Comparison of ENCODE assay signal across 9 mouse cellular contexts in genomic region chr5:138995721-138996311, GRCm38 (mm10). TPM values are rescaled to one million over a fixed set of nuclear protein-coding genes. Genes with fewer than 3 reads are reported as not detected.
A peak's percentile ranks its signal among the peaks of the same experiment; 100 is the strongest.
DNase-seq lines count a peak whose midpoint lies in the region; ATAC-seq and TF ChIP-seq lines count a peak whose summit lies in the region.
"Had no signal": no experiment of that assay in that cellular context is flagged by ENCODE, and none has a peak within 500 bp of the region (broad histone marks: within the 10 kb centered on the region; RNA-seq: fewer than 3 reads in every experiment).

No protein-coding gene starts in this region.

- 0 out of 2 replicates have a peak, but pooled peaks cover 5% of the 10 kb centered on the region for H3K4me1 ChIP-seq in thymus, adult 2 months (replicated peaks; ENCODE audit: control insufficient read depth, insufficient read depth, low read length)
- H3K4me1 ChIP-seq in forebrain, embryonic 10.5 days = peaks cover 85% of the 10 kb centered on the region
- H3K4me1 ChIP-seq in heart, embryonic 12.5 days (replicated peaks) = peaks cover 67% of the 10 kb centered on the region
- peaks cover 78% of the 10 kb centered on the region for H3K4me1 ChIP-seq in kidney, embryonic 15.5 days
- H3K4me1 ChIP-seq in midbrain, postnatal 0 days (ENCODE audit: insufficient read depth, low read length) = peaks cover 17% of the 10 kb centered on the region

- WGBS in thymus, adult 2 months = under 1% methylated on average over 51 of the region's 52 CpGs
- under 1% methylated on average over 50 of the region's 52 CpGs for WGBS in forebrain, embryonic 10.5 days
- under 1% methylated on average over 51 of the region's 52 CpGs for WGBS in heart, embryonic 12.5 days
- under 1% methylated on average over 45 of the region's 52 CpGs for WGBS in kidney, embryonic 15.5 days
- WGBS in midbrain, postnatal 0 days = under 1% methylated on average over 34 of the region's 52 CpGs

- H3K9me3 ChIP-seq in forebrain, embryonic 10.5 days = no peaks in the 10 kb centered on the region; the same call in 1 of the 2 replicates
- peaks cover 5% of the 10 kb centered on the region; the same call in 1 of the 2 replicates for H3K9me3 ChIP-seq in heart, embryonic 12.5 days (replicated peaks)
- H3K9me3 ChIP-seq in kidney, embryonic 15.5 days (replicated peaks) = no peaks in the 10 kb centered on the region
- H3K9me3 ChIP-seq in midbrain, postnatal 0 days (ENCODE audit: low read length) = no peaks in the 10 kb centered on the region

- TF ChIP-seq POLR2A in thymus, adult 2 months (IDR thresholded peaks at IDR 0.05; ENCODE audit: control insufficient read depth, extremely low read depth, insufficient read depth, low read length, poor library complexity) = no peak

- peak; percentile 11 for DNase-seq in thymus, adult 2 months
- DNase-seq in thymus, postnatal 10 days (ENCODE audit: low spot score in 2 of 2) = no peak
- peak; percentile 73 for DNase-seq in forebrain, embryonic 10.5 days (ENCODE audit: extremely low spot score, low spot score)
- DNase-seq in liver = peak; percentile 34
- DNase-seq in midbrain, postnatal 0 days (ENCODE audit: low spot score) = peak; percentile 78
- peak; percentile 15 for DNase-seq in thymus, postnatal 0 days (ENCODE audit: low spot score)

- H3K9ac ChIP-seq in heart, embryonic 12.5 days = peak overlapping the region; percentile 94
- H3K9ac ChIP-seq in kidney, embryonic 15.5 days = peak overlapping the region; percentile 79
- H3K9ac ChIP-seq in midbrain, postnatal 0 days (replicated peaks; ENCODE audit: low read length, poor library complexity, severe bottlenecking) = peak overlapping the region; percentile 88

- no peak for TF ChIP-seq CTCF in thymus, adult 2 months (IDR thresholded peaks at IDR 0.05; ENCODE audit: borderline replicate concordance, control insufficient read depth, extremely low read depth, insufficient read depth, low read length, poor library complexity)
- TF ChIP-seq CTCF in midbrain, postnatal 0 days (IDR thresholded peaks at IDR 0.05) = peak; percentile 38

- no peak overlapping the region for H3K27ac ChIP-seq in thymus, adult 2 months (ENCODE audit: control insufficient read depth, insufficient read depth, low read length)
- peak overlapping the region; percentile 84 for H3K27ac ChIP-seq in forebrain, embryonic 10.5 days
- H3K27ac ChIP-seq in heart, embryonic 12.5 days (ENCODE audit: poor library complexity, severe bottlenecking) = peak overlapping the region; percentile 96
- H3K27ac ChIP-seq in kidney, embryonic 15.5 days = peak overlapping the region; percentile 96
- peak overlapping the region; percentile 84 for H3K27ac ChIP-seq in midbrain, postnatal 0 days (ENCODE audit: low read depth, low read length)

- H3K27me3 ChIP-seq in thymus, adult 2 months (ENCODE audit: control insufficient read depth, insufficient read depth, low read length) = peaks cover 39% of the 10 kb centered on the region
- H3K27me3 ChIP-seq in forebrain, embryonic 10.5 days (ENCODE audit: poor library complexity, severe bottlenecking) = peaks cover 98% of the 10 kb centered on the region
- peaks cover 50% of the 10 kb centered on the region for H3K27me3 ChIP-seq in heart, embryonic 12.5 days (replicated peaks)
- peaks cover 81% of the 10 kb centered on the region for H3K27me3 ChIP-seq in kidney, embryonic 15.5 days
- peaks cover 40% of the 10 kb centered on the region for H3K27me3 ChIP-seq in midbrain, postnatal 0 days (ENCODE audit: insufficient read depth, low read length)

- H3K36me3 ChIP-seq in thymus, adult 2 months (ENCODE audit: control insufficient read depth, insufficient read depth, low read length) = no peaks in the 10 kb centered on the region
- H3K36me3 ChIP-seq in forebrain, embryonic 10.5 days (replicated peaks) = no peaks in the 10 kb centered on the region
- H3K36me3 ChIP-seq in heart, embryonic 12.5 days = no peaks in the 10 kb centered on the region
- H3K36me3 ChIP-seq in kidney, embryonic 15.5 days = 0 out of 2 replicates have a peak, but pooled peaks cover 3% of the 10 kb centered on the region
- H3K36me3 ChIP-seq in midbrain, postnatal 0 days (ENCODE audit: insufficient read depth, low read length) = peaks cover 5% of the 10 kb centered on the region

- peak overlapping the region; percentile 84 for H3K4me2 ChIP-seq in heart, embryonic 12.5 days
- H3K4me2 ChIP-seq in kidney, embryonic 15.5 days = peak overlapping the region; percentile 96
- peak overlapping the region; percentile 96 for H3K4me2 ChIP-seq in midbrain, postnatal 0 days (ENCODE audit: low read depth, low read length, poor library complexity, severe bottlenecking)

- peak overlapping the region; percentile 8 for H3K4me3 ChIP-seq in thymus, adult 2 months (ENCODE audit: control insufficient read depth, insufficient read depth, low read length)
- H3K4me3 ChIP-seq in forebrain, embryonic 10.5 days = peak overlapping the region; percentile 75
- H3K4me3 ChIP-seq in heart, embryonic 12.5 days = peak overlapping the region; percentile 69
- H3K4me3 ChIP-seq in kidney, embryonic 15.5 days (replicated peaks) = peak overlapping the region; percentile 74
- peak overlapping the region; percentile 84 for H3K4me3 ChIP-seq in midbrain, postnatal 0 days (ENCODE audit: low read depth, low read length)

- ATAC-seq in heart, embryonic 12.5 days (ENCODE audit: insufficient number of reproducible peaks, low FRiP score) = peak; percentile 61
- ATAC-seq in kidney, embryonic 15.5 days (replicated peaks; ENCODE audit: low FRiP score) = peak; percentile 29
- ATAC-seq in midbrain, postnatal 0 days (ENCODE audit: low FRiP score) = peak; percentile 71

RNA-seq across cellular contexts. Expression of gene Pdgfa, which starts 1.4 kb away (rescaled TPM):
- polyA plus RNA-seq in thymus, adult 2 months (2012; rRNA removed) = 10.7 and 12.6 TPM in 2 replicates
- 12.3 and 14.3 TPM in 2 replicates for polyA plus RNA-seq in forebrain, embryonic 10.5 days (2016; fragmentation: Nextera tagmentation; extraction: Ambion mirVana)
- polyA plus RNA-seq in heart, embryonic 12.5 days (2016; fragmentation: Nextera tagmentation; extraction: Ambion mirVana) = 34.4 and 37.4 TPM in 2 replicates
- 52.9 and 55.7 TPM in 2 replicates for polyA plus RNA-seq in kidney, embryonic 15.5 days (2015; fragmentation: Nextera tagmentation; extraction: Ambion mirVana)
- total RNA-seq in midbrain, postnatal 0 days (2014; rRNA removed) = 64.0 and 67.7 TPM in 2 replicates
- 53.8 and 54.5 TPM in 2 replicates for polyA plus RNA-seq in midbrain, postnatal 0 days (2015; fragmentation: Nextera tagmentation; extraction: Ambion mirVana)
- polyA plus RNA-seq in thymus, postnatal 0 days (2015; fragmentation: Nextera tagmentation; extraction: Ambion mirVana) = 26.4 and 31.2 TPM in 2 replicates
- total RNA-seq: neutrophil, adult 5-6 weeks had no signal

Comparison
In these comparisons a context has a peak if more than half of its experiments do, and no peak if none do; other contexts are left out.
1. DNase-seq: peak in thymus, adult 2 months (single experiment), forebrain, embryonic 10.5 days (single experiment), liver (single experiment), midbrain, postnatal 0 days (single experiment) and thymus, postnatal 0 days (single experiment); none in thymus, postnatal 10 days (0 of 2).
2. H3K4me3 ChIP-seq: peak in every context shown above with its lines; median percentile 84 in midbrain, postnatal 0 days; 75 in forebrain, embryonic 10.5 days; 74 in kidney, embryonic 15.5 days; 69 in heart, embryonic 12.5 days; 8 in thymus, adult 2 months.
3. Peak in every context shown above with its lines, with median percentiles within 50 percentile points of each other: ATAC-seq, H3K4me2 ChIP-seq and H3K9ac ChIP-seq.